Mouse (Mus musculus) gastrocnemius, postnatal 14 days (tissue): ENCODE measurements around the gene Acacb. TPM values are rescaled to one million over a fixed set of nuclear protein-coding genes. Genes with fewer than 3 reads are reported as not detected.

Experiments
- DNase-seq: peaks from one replicate; pipeline ENCODE4 v3.0.0; 2021; ENCODE audit warnings: mixed read lengths
- intact Hi-C: fragments of 180-260 bp; cut with DNase I; formaldehyde crosslinking; loops from one replicate; pipeline ENCODE4 v1.15.1; 2025; ENCODE audit warnings: low total_unique reads
- total RNA-seq, 2 experiments: library from RNA; stranded (reverse); gene quantifications; 2 replicates each; pipeline ENCODE4 v1.2.3; 2021

Acacb gene
- total RNA-seq, 2 experiments from 2014 or later: 66.4 to 98.1 TPM

GRCm38 (mm10) chr5:114130698-114131520, 15.4 kb upstream of the Acacb start:
- DNase-seq: peak; percentile 93
- intact Hi-C loops: no loop called here

GRCm38 (mm10) chr5:114131521-114131840, 14.9 kb upstream of the Acacb start:
- intact Hi-C loops: no loop called here
- DNase-seq: peak; percentile 57

GRCm38 (mm10) chr5:114132841-114133240, 13.5 kb upstream of the Acacb start:
- intact Hi-C loops: no loop called here
- DNase-seq: no peak

GRCm38 (mm10) chr5:114134091-114134534, 12.2 kb upstream of the Acacb start:
- peak; percentile 61 for DNase-seq
- intact Hi-C loops: no loop called here

GRCm38 (mm10) chr5:114135516-114135915, 10.8 kb upstream of the Acacb start:
- DNase-seq: no peak
- intact Hi-C loops: no loop called here

GRCm38 (mm10) chr5:114137481-114138276, 8.7 kb upstream of the Acacb start:
- DNase-seq: no peak
- intact Hi-C loops: no loop called here

- no peak for DNase-seq
- intact Hi-C loops: no loop called here
Measured at GRCm38 (mm10) chr5:114138277-114139164, 7.8 kb upstream of the Acacb start.

GRCm38 (mm10) chr5:114139175-114139574, 7.2 kb upstream of the Acacb start:
- intact Hi-C loops: no loop called here

GRCm38 (mm10) chr5:114147043-114147972, 973 bp downstream of the Acacb start:
- DNase-seq: no peak
- intact Hi-C loops: no loop called here

More at GRCm38 (mm10) chr5:114139175-114139574, 7.2 kb upstream of the Acacb start:
- DNase-seq: peak; percentile 83

- no peak for DNase-seq
- intact Hi-C loops: no loop called here
Measured at GRCm38 (mm10) chr5:114152359-114153092, 6.2 kb downstream of the Acacb start.

GRCm38 (mm10) chr5:114153490-114153889, 7.2 kb downstream of the Acacb start:
- DNase-seq: no peak
- intact Hi-C loops: no loop called here

GRCm38 (mm10) chr5:114154765-114155164, 8.4 kb downstream of the Acacb start:
- no peak for DNase-seq
- intact Hi-C loops: no loop called here

GRCm38 (mm10) chr5:114155168-114155933, 9.0 kb downstream of the Acacb start:
- DNase-seq: peak; percentile 68
- intact Hi-C loops: no loop called here

- DNase-seq: peak; percentile 32
- intact Hi-C loops: no loop called here
Measured at GRCm38 (mm10) chr5:114157236-114157635, 10.9 kb downstream of the Acacb start.

- intact Hi-C loops: no loop called here
- no peak for DNase-seq
Measured at GRCm38 (mm10) chr5:114161424-114161823, 15.1 kb downstream of the Acacb start.

- no peak for DNase-seq
- intact Hi-C loops: no loop called here
Measured at GRCm38 (mm10) chr5:114162106-114162815, 15.9 kb downstream of the Acacb start.
